Mouse (Mus musculus) G1E (cell line): ENCODE results near the gene Man1a2. TPM values are rescaled to one million over a fixed set of nuclear protein-coding genes. Genes with fewer than 3 reads are reported as not detected.

Experiments used
- ATAC-seq: 2 replicates; pipeline ENCODE4 v1.8.0; 2016; ENCODE audit warnings: mild to moderate bottlenecking; ENCODE audit not compliant: insufficient number of reproducible peaks, poor library complexity, low FRiP score, severe bottlenecking; ENCODE audit errors: extremely low read depth
- DNase-seq: peaks from one replicate; pipeline ENCODE4 v3.0.0; 2012; ENCODE audit warnings: low spot score
- H3K27me3 ChIP-seq: 2 replicates; pipeline ENCODE4 v1.6.1; 2012; ENCODE audit warnings: mild to moderate bottlenecking, low read length, inconsistent platforms; ENCODE audit not compliant: insufficient read depth
- H3K36me3 ChIP-seq: replicated peaks from 2 replicates; pipeline ENCODE3; 2012; ENCODE audit warnings: mild to moderate bottlenecking, inconsistent platforms
- H3K4me1 ChIP-seq: 2 replicates; pipeline ENCODE4 v1.6.1; 2012; ENCODE audit warnings: low read depth, low read length, inconsistent platforms, mixed read lengths; ENCODE audit not compliant: insufficient read depth
- H3K4me3 ChIP-seq: 2 replicates; pipeline ENCODE4 v1.5.1; 2012; ENCODE audit warnings: low read depth, mild to moderate bottlenecking, inconsistent platforms, low read length, moderate library complexity, mixed read lengths
- H3K9me3 ChIP-seq: replicated peaks from 2 replicates; pipeline ENCODE4 v1.6.1; 2012; ENCODE audit warnings: inconsistent platforms
- CTCF ChIP-seq: IDR thresholded peaks from 2 replicates; pipeline ENCODE4 v1.5.1; 2012; ENCODE audit warnings: low read depth, low read length, inconsistent platforms, mixed read lengths
- GATA1 ChIP-seq: IDR thresholded peaks from 2 replicates; pipeline ENCODE4 v1.6.1; 2012; ENCODE audit warnings: borderline replicate concordance, low read length, inconsistent platforms, mixed read lengths
- GATA2 ChIP-seq: IDR thresholded peaks from 2 replicates; pipeline ENCODE4 v1.6.1; 2012; ENCODE audit warnings: low read depth, low read length, inconsistent platforms, borderline replicate concordance
- POLR2AphosphoS5 ChIP-seq: IDR thresholded peaks from 2 replicates; pipeline ENCODE4 v1.6.1; 2012; ENCODE audit warnings: low read depth, low read length, inconsistent platforms; ENCODE audit not compliant: insufficient replicate concordance
- TAL1 ChIP-seq: conservative IDR thresholded peaks from 2 replicates; pipeline ENCODE4 v1.6.1; 2012; ENCODE audit warnings: low read depth, low read length, inconsistent platforms, mixed read lengths
- polyA plus RNA-seq: library from polyadenylated mRNA; stranded (reverse); fragments of >175 nt; gene quantifications from 2 replicates; pipeline ENCODE4 v1.2.3, GENCODE M21; 2012
- total RNA-seq, 2 experiments: library from RNA; stranded (forward) in 1 of 2; stranded (reverse) in 1 of 2; fragments of 200-1000 nt in 1 of 2; fragments of >200 nt in 1 of 2; fragmentation: Nextera tagmentation in 1 of 2; gene quantifications; 2 replicates each; pipeline ENCODE4 v1.2.3; 2014 to 2017

Man1a2 gene
- total and polyA plus RNA-seq, 3 experiments, result 30.2 to 70.1 (median 32.9) TPM

DNA sequence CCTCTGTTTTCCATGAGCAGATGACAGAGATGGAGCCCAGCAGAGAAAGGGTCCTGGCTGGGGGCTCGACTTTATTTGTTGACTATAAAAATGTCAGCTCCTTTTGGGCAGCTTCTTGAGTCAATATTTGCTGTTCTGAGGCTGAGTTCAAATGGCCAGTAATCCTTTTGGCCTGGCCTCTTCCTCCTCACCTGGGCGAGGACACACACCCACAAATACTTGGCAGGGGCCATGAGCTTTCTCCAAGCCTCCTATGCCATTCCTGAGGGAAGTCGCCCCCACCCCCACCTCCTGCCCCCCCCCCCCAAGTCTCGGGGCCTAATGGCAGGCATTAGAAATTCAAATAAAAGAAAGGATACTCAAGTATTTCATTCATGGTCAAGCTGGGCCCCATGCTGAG lies 149.4 kb downstream of the Man1a2 start:
- H3K27me3 ChIP-seq, result peaks cover 19% of the 10 kb centered on the region
- no peaks in the 10 kb centered on the region for H3K9me3 ChIP-seq
- no peak overlapping the region for H3K4me3 ChIP-seq
- no peak for ATAC-seq
- no peaks in the 10 kb centered on the region for H3K36me3 ChIP-seq
- H3K4me1 ChIP-seq, result peaks cover 23% of the 10 kb centered on the region
- TF ChIP-seq GATA1, result no peak
- no peak for TF ChIP-seq CTCF
- no peak for TF ChIP-seq POLR2AphosphoS5
- TF ChIP-seq TAL1, result no peak
- no peak for TF ChIP-seq GATA2
- DNase-seq, result no peak

DNA sequence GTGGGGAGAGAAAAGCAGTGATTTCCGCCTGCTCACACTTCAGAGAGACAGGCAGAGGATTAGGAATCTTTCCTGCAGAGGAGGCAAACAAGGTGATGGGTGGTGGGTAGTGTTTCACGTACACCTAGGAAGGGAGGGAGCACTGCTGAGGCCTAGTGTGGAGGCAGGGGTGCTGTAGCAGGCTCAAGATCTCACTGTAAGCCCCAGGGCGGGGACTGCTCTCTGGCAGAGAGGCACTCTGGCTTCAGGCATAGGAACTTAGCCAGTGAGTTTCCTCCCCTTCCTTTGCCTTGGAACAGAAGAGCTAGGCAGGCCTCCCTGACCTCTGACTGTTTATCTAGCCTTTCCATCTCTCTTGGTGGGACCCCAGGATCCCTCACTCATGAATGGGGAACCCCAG lies 150.0 kb downstream of the Man1a2 start:
- no peak for ATAC-seq
- Histone ChIP-seq H3K27me3 (peaks cover 16% of the 10 kb centered on the region), H3K4me3 (no peak overlapping the region), H3K4me1 (peaks cover 27% of the 10 kb centered on the region), H3K36me3 (no peaks in the 10 kb centered on the region), H3K9me3 (no peaks in the 10 kb centered on the region)
- no peak for DNase-seq
- TF ChIP-seq POLR2AphosphoS5 (no peak), CTCF (no peak), TAL1 (no peak), GATA2 (no peak), GATA1 (no peak)

DNA sequence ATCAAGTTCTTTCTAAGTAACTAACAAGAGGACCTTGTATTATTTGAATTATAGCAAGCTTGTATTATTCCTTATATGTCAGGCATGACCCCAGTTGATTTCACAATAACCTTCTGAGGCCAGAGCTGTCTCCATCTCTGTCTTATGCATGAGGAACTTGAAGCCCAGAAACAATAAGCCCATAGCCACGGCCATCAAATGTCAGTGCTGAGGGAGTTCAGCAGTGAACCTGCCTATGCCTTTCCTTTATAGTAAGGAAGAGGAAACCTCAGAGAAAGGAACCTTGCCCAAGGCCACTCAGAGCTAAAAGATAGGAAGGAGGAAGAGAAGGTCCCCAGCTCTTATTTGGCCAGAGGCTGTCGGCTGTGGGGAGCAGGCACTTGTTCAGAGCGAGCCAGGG lies 150.9 kb downstream of the Man1a2 start:
- DNase-seq (no peak), ATAC-seq (no peak)
- TF ChIP-seq GATA1 (no peak), POLR2AphosphoS5 (no peak), GATA2 (no peak), CTCF (no peak), TAL1 (no peak)
- H3K27me3 ChIP-seq, result peaks cover 14% of the 10 kb centered on the region
- no peaks in the 10 kb centered on the region for H3K9me3 ChIP-seq
- H3K36me3 ChIP-seq, result no peaks in the 10 kb centered on the region
- peaks cover 30% of the 10 kb centered on the region for H3K4me1 ChIP-seq
- no peak overlapping the region for H3K4me3 ChIP-seq

DNA sequence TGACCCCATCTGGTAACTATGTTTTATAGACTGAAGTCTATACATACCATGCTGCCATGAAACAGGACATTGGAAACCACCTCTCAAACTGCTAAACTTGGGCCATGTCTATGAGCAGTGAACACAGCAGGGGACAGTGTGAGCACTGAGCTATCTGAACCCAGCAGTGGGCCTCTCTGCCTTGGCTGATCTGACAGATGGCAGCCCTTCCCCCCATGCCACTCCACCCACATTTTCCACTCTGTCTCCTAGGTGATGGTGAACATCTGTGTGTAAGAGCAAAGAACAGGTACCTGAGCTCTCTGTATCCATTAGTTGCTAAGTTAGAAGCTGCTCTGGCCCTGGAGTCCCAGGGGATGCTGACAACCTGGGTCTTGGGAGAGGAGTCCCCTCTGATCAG lies 151.9 kb downstream of the Man1a2 start:
- Histone ChIP-seq H3K4me1 (peaks cover 30% of the 10 kb centered on the region), H3K27me3 (peaks cover 13% of the 10 kb centered on the region), H3K36me3 (no peaks in the 10 kb centered on the region), H3K4me3 (no peak overlapping the region), H3K9me3 (no peaks in the 10 kb centered on the region)
- DNase-seq (no peak), ATAC-seq (no peak)
- TF ChIP-seq GATA1 (no peak), TAL1 (no peak), POLR2AphosphoS5 (no peak), CTCF (no peak), GATA2 (no peak)

DNA sequence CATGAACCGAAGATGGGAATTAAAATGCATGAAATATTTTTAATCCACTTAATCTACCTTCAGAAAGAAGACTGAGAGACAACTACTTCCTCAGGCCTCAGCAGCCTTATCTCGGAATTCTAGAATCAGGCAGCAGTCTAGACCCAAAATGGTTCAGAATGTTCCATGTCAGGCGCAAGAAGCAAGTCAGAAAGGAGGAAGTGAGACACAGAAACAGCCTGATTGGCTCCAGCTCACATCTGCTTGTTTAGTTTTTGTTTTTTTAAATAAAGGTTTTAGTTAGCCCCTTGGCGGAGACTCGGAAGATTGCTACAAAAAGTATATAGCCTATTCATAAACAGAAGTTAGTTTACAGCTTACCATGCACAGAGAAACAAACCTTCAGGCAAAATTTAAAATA lies 154.4 kb downstream of the Man1a2 start:
- Histone ChIP-seq H3K4me1 (peaks cover 30% of the 10 kb centered on the region), H3K36me3 (no peaks in the 10 kb centered on the region), H3K4me3 (no peak overlapping the region), H3K9me3 (no peaks in the 10 kb centered on the region), H3K27me3 (peaks cover 18% of the 10 kb centered on the region)
- TF ChIP-seq GATA1 (no peak), POLR2AphosphoS5 (no peak), GATA2 (no peak), TAL1 (no peak), CTCF (no peak)
- ATAC-seq, result no peak
- no peak for DNase-seq

DNA sequence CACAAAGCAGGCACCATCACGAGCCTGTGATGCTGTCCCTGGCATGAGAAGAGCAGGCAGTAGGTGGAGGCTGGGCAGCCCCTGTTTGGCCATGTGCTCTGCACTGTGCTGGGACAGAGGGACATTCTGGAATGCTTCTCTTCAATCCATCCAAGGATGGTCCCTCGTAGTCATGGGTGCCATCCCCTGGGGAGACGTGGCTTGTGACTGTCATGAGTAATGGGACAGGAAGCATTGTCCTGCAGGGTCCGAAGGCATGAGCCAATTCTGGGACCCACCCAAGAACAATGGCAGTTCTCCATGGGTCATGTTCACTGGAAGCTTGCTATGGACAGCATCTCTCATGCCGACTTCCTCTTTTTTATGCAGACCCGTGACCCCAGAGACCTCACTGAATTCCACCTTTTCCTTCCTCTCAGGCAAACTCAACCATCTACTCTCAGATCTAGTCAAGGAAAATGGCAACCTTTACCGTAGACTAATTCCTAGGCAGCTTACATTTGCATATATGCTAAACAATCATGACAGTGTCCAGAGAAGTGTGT lies 155.0 kb downstream of the Man1a2 start:
- ATAC-seq (no peak), DNase-seq (no peak)
- H3K4me3 ChIP-seq, result no peak overlapping the region
- H3K27me3 ChIP-seq, result peaks cover 22% of the 10 kb centered on the region
- H3K9me3 ChIP-seq, result no peaks in the 10 kb centered on the region
- H3K4me1 ChIP-seq, result peaks cover 30% of the 10 kb centered on the region
- no peaks in the 10 kb centered on the region for H3K36me3 ChIP-seq
- no peak for TF ChIP-seq TAL1
- TF ChIP-seq GATA1, result no peak
- TF ChIP-seq POLR2AphosphoS5, result no peak
- TF ChIP-seq CTCF, result no peak
- no peak for TF ChIP-seq GATA2

DNA sequence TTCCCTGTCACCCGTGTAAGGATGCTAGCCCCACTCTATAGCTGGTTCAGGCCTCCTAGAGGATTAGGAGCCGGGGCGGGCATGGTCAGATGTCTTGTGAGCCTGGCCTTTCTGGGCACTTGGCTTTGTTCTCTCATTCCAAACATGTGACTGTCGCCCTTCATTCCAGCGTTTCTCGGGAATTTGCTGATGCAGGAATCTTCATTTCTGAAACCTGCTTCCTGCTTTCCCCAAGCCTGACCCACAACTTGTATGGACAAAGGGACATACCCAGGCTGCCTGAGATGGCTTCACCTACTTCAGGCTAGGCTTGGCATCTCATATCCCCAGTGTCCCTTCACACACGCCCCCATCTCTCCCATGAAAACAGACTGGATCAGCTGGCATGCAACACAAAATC lies 162.6 kb downstream of the Man1a2 start:
- Histone ChIP-seq H3K36me3 (no peaks in the 10 kb centered on the region), H3K9me3 (no peaks in the 10 kb centered on the region), H3K4me3 (no peak overlapping the region), H3K27me3 (peaks cover 55% of the 10 kb centered on the region), H3K4me1 (no peaks in the 10 kb centered on the region)
- ATAC-seq, result no peak
- DNase-seq, result no peak
- TF ChIP-seq CTCF, result no peak
- TF ChIP-seq POLR2AphosphoS5, result no peak
- no peak for TF ChIP-seq TAL1
- no peak for TF ChIP-seq GATA2
- no peak for TF ChIP-seq GATA1
